Mouse (Mus musculus): Measurements from ENCODE around the gene Zbtb1. TPM values are rescaled to one million over a fixed set of nuclear protein-coding genes. Genes with fewer than 3 reads are reported as not detected.
"Not testable (repeated sequence)": the region's sequence is repeated elsewhere in the genome, so short reads cannot be mapped to it uniquely, and the experiment has no call there.

Zbtb1 gene
- total RNA-seq, 2 experiments from 2014 or later, result 12.7 to 17.7 TPM

GRCm38 (mm10) chr12:76403886-76404537, 33.9 kb downstream of the Zbtb1 start, which contains the start of gene Hspa2:
Gene Hspa2 (plus strand): TSS chr12:76404176.
- ATAC-seq (replicated peaks; ENCODE audit: poor library complexity), result peak; percentile 85

- no peak for ATAC-seq (replicated peaks; ENCODE audit: poor library complexity)
These were observed 34.7 kb downstream of the Zbtb1 start for GRCm38 (mm10) chr12:76404836-76405182.

- no peak for ATAC-seq (replicated peaks; ENCODE audit: poor library complexity)
These were observed 35.3 kb downstream of the Zbtb1 start for GRCm38 (mm10) chr12:76405183-76405970.

GRCm38 (mm10) chr12:76405971-76406370, 35.9 kb downstream of the Zbtb1 start:
- ATAC-seq (replicated peaks; ENCODE audit: poor library complexity), result no peak

GRCm38 (mm10) chr12:76407184-76407583, 37.1 kb downstream of the Zbtb1 start:
- ATAC-seq (replicated peaks; ENCODE audit: poor library complexity), result no peak

GRCm38 (mm10) chr12:76409166-76409565, 39.1 kb downstream of the Zbtb1 start:
- no peak for ATAC-seq (replicated peaks; ENCODE audit: poor library complexity)

- ATAC-seq (replicated peaks; ENCODE audit: poor library complexity), result peak; percentile 85
These were observed 45.4 kb downstream of the Zbtb1 start for GRCm38 (mm10) chr12:76415383-76416010.

- peak; percentile 39 for ATAC-seq (replicated peaks; ENCODE audit: poor library complexity)
These were observed 47.4 kb downstream of the Zbtb1 start, which contains the start of gene Ppp1r36 for GRCm38 (mm10) chr12:76417433-76417854. Gene Ppp1r36 (plus strand): TSS chr12:76417538.

GRCm38 (mm10) chr12:76418346-76418745, 48.3 kb downstream of the Zbtb1 start:
- ATAC-seq (replicated peaks; ENCODE audit: poor library complexity), result no peak

GRCm38 (mm10) chr12:76425256-76425655, 55.2 kb downstream of the Zbtb1 start:
- no peak for ATAC-seq (replicated peaks; ENCODE audit: poor library complexity)

- ATAC-seq (replicated peaks; ENCODE audit: poor library complexity), result no peak
These were observed 57.5 kb downstream of the Zbtb1 start for GRCm38 (mm10) chr12:76427546-76427945.

GRCm38 (mm10) chr12:76430879-76431406, 60.9 kb downstream of the Zbtb1 start:
- ATAC-seq (replicated peaks; ENCODE audit: poor library complexity), result no peak

GRCm38 (mm10) chr12:76431431-76431830, 61.4 kb downstream of the Zbtb1 start:
- no peak for ATAC-seq (replicated peaks; ENCODE audit: poor library complexity)

GRCm38 (mm10) chr12:76434111-76434510, 64.0 kb downstream of the Zbtb1 start:
- ATAC-seq (replicated peaks; ENCODE audit: poor library complexity), result no peak

- ATAC-seq (replicated peaks; ENCODE audit: poor library complexity), result 0 out of 2 replicates have a peak, but pooled peaks have one; percentile 14
These were observed 65.0 kb downstream of the Zbtb1 start for GRCm38 (mm10) chr12:76435084-76435483.

GRCm38 (mm10) chr12:76435549-76435948, 65.5 kb downstream of the Zbtb1 start:
- ATAC-seq (replicated peaks; ENCODE audit: poor library complexity), result no peak

- not testable (repeated sequence) for ATAC-seq (replicated peaks; ENCODE audit: poor library complexity)
These were observed 73.4 kb downstream of the Zbtb1 start for GRCm38 (mm10) chr12:76443488-76443887.

- peak; percentile 65 for ATAC-seq (replicated peaks; ENCODE audit: poor library complexity)
These were observed 74.3 kb downstream of the Zbtb1 start for GRCm38 (mm10) chr12:76444359-76444772.

- no peak for ATAC-seq (replicated peaks; ENCODE audit: poor library complexity)
These were observed 74.8 kb downstream of the Zbtb1 start for GRCm38 (mm10) chr12:76444862-76445261.

GRCm38 (mm10) chr12:76446201-76446600, 76.1 kb downstream of the Zbtb1 start:
- ATAC-seq (replicated peaks; ENCODE audit: poor library complexity), result no peak

All from megakaryocyte progenitor cell, adult 5-6 weeks (primary cell).